Mouse (Mus musculus) stomach, postnatal 0 days (tissue): ENCODE data around the gene Mpv17l2. TPM values are rescaled to one million over a fixed set of nuclear protein-coding genes. Genes with fewer than 3 reads are reported as not detected.
A peak's percentile ranks its signal among the peaks of the same experiment; 100 is the strongest.

Experiments used
- ATAC-seq: fragments of 200-750 bp; cut with Nextera tagmentation; 2 replicates; pipeline ENCODE4 v1.8.0; 2017; ENCODE audit not compliant: low FRiP score, low TSS enrichment
- DNase-seq: peaks from one replicate; pipeline ENCODE4 v3.0.0-alpha.2; 2016; ENCODE audit warnings: low spot score
- H3K27ac ChIP-seq: fragments of 300-500 bp; sonication (generic); replicated peaks from 2 replicates; pipeline ENCODE4 v1.5.1; 2014; ENCODE audit warnings: mild to moderate bottlenecking, control low read depth
- H3K27me3 ChIP-seq: fragments of 300-500 bp; sonication (generic); 2 replicates; pipeline ENCODE4 v1.6.1; 2014; ENCODE audit warnings: low read length; ENCODE audit not compliant: control insufficient read depth, insufficient read depth
- H3K36me3 ChIP-seq: fragments of 300-500 bp; sonication (generic); 2 replicates; pipeline ENCODE4 v1.6.1; 2014; ENCODE audit warnings: low read length, mixed read lengths; ENCODE audit not compliant: control insufficient read depth, insufficient read depth
- H3K4me1 ChIP-seq: fragments of 300-500 bp; sonication (generic); replicated peaks from 2 replicates; pipeline ENCODE4 v1.6.1; 2014; ENCODE audit warnings: antibody characterized with exemption; ENCODE audit not compliant: control insufficient read depth, insufficient read depth
- H3K4me2 ChIP-seq: fragments of 300-500 bp; sonication (generic); replicated peaks from 2 replicates; pipeline ENCODE4 v1.6.1; 2014; ENCODE audit warnings: low read depth, mild to moderate bottlenecking, control low read depth, moderate library complexity
- H3K4me3 ChIP-seq: fragments of 300-500 bp; sonication (generic); 2 replicates; pipeline ENCODE4 v1.5.1; 2014; ENCODE audit warnings: low read depth, low read length, control low read depth
- H3K9ac ChIP-seq: fragments of 300-500 bp; sonication (generic); 2 replicates; pipeline ENCODE4 v1.6.1; 2014; ENCODE audit warnings: mild to moderate bottlenecking, low read length, control low read depth, mixed read lengths
- H3K9me3 ChIP-seq: fragments of 300-500 bp; sonication (generic); 2 replicates; pipeline ENCODE4 v1.6.1; 2016; ENCODE audit warnings: low read length; ENCODE audit not compliant: control insufficient read depth
- CTCF ChIP-seq: IDR thresholded peaks from 2 replicates; pipeline ENCODE4 v1.5.1; 2016; ENCODE audit warnings: antibody characterized with exemption, low read depth, mild to moderate bottlenecking, moderate library complexity
- EP300 ChIP-seq: optimal IDR thresholded peaks from 2 replicates; pipeline ENCODE3; 2016; ENCODE audit warnings: antibody characterized with exemption
- WGBS: fragments of 180-500 bp; shearing (Covaris S2); extraction: QIAGEN DNeasy Blood & Tissue Kit; methylation state at CpG from one replicate; pipeline ENCODE4 v1.1.7; 2014; 5-methylcytosine and 5-hydroxymethylcytosine counted together
- polyA plus RNA-seq: library from polyadenylated mRNA; unstranded; fragments of >200 nt; fragmentation: Nextera tagmentation; extraction: Ambion mirVana; gene quantifications from 2 replicates; pipeline ENCODE4 v1.2.1, GENCODE M21; 2015

The Mpv17l2 gene
- polyA plus RNA-seq, 1 experiment from 2014 or later: 77.3 TPM

- WGBS: 90% methylated on average over 32 of the region's 32 CpGs
- no peak overlapping the region for H3K27ac ChIP-seq
- TF ChIP-seq CTCF (no peak), EP300 (no peak)
- no peak for DNase-seq
- H3K27me3 ChIP-seq: no peaks in the 10 kb centered on the region
- peaks cover 20% of the 10 kb centered on the region for H3K36me3 ChIP-seq
- no peak overlapping the region for H3K9ac ChIP-seq
- ATAC-seq: no peak
- H3K4me2 ChIP-seq: no peak overlapping the region
- no peak overlapping the region for H3K4me3 ChIP-seq
- H3K4me1 ChIP-seq: peaks cover 3% of the 10 kb centered on the region; the same call in 1 of the 2 replicates
- no peaks in the 10 kb centered on the region for H3K9me3 ChIP-seq
These were observed 7.6 kb upstream of the Mpv17l2 start for GRCm38 (mm10) chr8:70768231-70768776.

GRCm38 (mm10) chr8:70767503-70767902 is 6.8 kb upstream of the Mpv17l2 start:
- 0 out of 2 replicates have a peak overlapping the region, but pooled peaks have one; percentile 5 for H3K9ac ChIP-seq
- peaks cover 26% of the 10 kb centered on the region for H3K36me3 ChIP-seq
- 0 out of 2 replicates have a peak, but pooled peaks cover 3% of the 10 kb centered on the region for H3K4me1 ChIP-seq
- H3K4me3 ChIP-seq: no peak overlapping the region
- H3K27ac ChIP-seq: peak overlapping the region; percentile 79; the same call in 1 of the 2 replicates
- no peak overlapping the region for H3K4me2 ChIP-seq
- H3K27me3 ChIP-seq: no peaks in the 10 kb centered on the region
- H3K9me3 ChIP-seq: no peaks in the 10 kb centered on the region
- ATAC-seq: no peak
- 79% methylated on average over 6 of the region's 6 CpGs for WGBS
- no peak for DNase-seq
- no peak for TF ChIP-seq EP300
- TF ChIP-seq CTCF: no peak

DNA sequence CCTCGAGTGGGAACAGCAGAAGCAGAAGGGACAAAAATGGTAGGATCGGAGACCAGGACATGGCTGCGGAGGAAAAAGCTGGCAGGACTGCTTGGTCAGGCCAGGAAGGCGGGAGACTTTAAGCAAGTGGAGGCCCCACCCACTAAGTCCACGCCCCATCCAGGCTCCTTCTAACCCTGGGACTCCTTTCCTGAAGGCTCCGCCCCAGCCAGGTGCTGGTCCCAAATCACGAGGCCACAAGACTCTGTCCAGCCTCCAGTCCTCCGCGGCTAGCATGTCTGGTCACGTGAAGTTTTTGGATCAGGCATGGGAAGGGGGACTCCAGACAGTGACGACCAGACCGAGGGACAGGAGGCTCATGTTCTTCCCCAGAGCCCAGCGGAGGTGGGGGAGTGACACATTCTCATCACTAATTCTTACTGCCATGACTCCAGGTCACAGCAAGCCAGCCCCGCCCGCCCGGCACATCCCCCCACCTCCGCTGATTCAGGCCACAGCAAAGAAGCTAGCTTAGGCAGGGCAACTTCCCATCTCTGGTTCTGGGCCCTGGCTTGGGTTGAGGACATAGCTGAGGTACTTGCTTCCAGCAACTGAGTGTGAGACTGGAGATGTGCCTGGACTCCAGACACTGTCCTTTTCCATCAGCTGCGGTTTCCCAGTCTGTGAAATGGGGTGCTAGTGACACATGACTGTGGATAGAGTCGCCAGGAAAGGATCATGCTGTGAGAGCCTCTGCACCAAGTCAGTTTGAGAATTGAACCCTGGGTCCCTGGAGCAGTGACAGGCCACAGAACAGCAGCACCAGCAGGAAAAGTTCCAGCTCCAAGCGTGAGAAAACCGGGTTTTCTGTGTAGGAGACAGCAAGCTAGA is 6.1 kb upstream of the Mpv17l2 start:
- Histone ChIP-seq H3K36me3 (peaks cover 27% of the 10 kb centered on the region), H3K27me3 (no peaks in the 10 kb centered on the region), H3K4me2 (peak overlapping the region; percentile 87), H3K4me1 (0 out of 2 replicates have a peak, but pooled peaks cover 3% of the 10 kb centered on the region), H3K9ac (peak overlapping the region; percentile 70), H3K27ac (peak overlapping the region; percentile 79), H3K9me3 (no peaks in the 10 kb centered on the region), H3K4me3 (peak overlapping the region; percentile 48)
- TF ChIP-seq EP300 (no peak), CTCF (no peak)
- peak; percentile 92 for DNase-seq
- 11% methylated on average over 21 of the region's 21 CpGs for WGBS
- ATAC-seq: peak; percentile 72

DNA sequence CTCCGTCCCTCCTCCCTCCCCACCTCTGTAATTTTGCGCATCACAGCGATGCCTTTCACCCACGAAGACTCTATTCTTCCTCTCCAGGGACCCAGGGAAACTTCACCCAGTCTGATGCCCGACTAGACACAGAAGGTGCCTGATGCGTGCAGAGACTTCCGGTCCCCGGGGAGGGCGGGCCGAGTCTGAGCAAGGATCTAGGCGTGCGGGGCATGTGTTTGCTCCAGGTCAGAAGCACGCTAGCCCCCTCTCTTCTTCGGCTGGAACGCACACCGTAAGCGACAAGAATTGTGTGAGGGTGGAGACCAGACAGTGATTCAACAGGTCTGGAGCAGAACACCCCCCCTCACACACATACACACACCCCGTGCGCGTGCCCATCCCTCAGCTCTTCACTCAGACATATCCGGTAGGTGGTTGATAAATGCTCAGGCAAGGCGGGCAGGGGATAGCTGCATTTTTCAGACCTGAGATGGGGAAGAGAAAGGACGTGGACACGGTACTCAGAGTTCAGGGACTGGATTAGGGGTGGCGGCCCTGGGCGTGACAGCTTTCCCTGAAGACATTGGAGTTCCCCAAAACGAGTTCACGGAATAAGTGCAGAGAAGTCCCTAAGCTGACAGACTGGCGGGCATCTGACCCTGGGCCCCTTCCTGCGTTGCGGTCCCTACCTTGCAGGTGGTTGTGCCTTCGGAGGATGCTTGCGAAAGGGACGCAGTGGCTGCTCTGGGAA is 5.3 kb upstream of the Mpv17l2 start:
- no peaks in the 10 kb centered on the region for H3K9me3 ChIP-seq
- 1% methylated on average over 34 of the region's 34 CpGs for WGBS
- peak overlapping the region; percentile 48 for H3K4me3 ChIP-seq
- TF ChIP-seq CTCF (no peak), EP300 (no peak)
- DNase-seq (peak; percentile 71), ATAC-seq (no peak)
- H3K9ac ChIP-seq: peak overlapping the region; percentile 70
- no peaks in the 10 kb centered on the region for H3K27me3 ChIP-seq
- peak overlapping the region; percentile 87 for H3K4me2 ChIP-seq
- peaks cover 22% of the 10 kb centered on the region for H3K36me3 ChIP-seq
- H3K27ac ChIP-seq: peak overlapping the region; percentile 79
- H3K4me1 ChIP-seq: 0 out of 2 replicates have a peak, but pooled peaks cover 3% of the 10 kb centered on the region

GRCm38 (mm10) chr8:70765329-70765728 is 4.6 kb upstream of the Mpv17l2 start:
- Histone ChIP-seq H3K36me3 (peaks cover 17% of the 10 kb centered on the region), H3K27me3 (no peaks in the 10 kb centered on the region), H3K9ac (peak overlapping the region; percentile 70), H3K4me3 (peak overlapping the region; percentile 48), H3K4me1 (0 out of 2 replicates have a peak, but pooled peaks cover 3% of the 10 kb centered on the region), H3K9me3 (no peaks in the 10 kb centered on the region), H3K4me2 (peak overlapping the region; percentile 87), H3K27ac (peak overlapping the region; percentile 82)
- DNase-seq (no peak), ATAC-seq (no peak)
- 50% methylated on average over 9 of the region's 9 CpGs for WGBS
- TF ChIP-seq CTCF: no peak
- no peak for TF ChIP-seq EP300
